Mouse (Mus musculus) brain, embryonic 18.5 days (tissue): ENCODE data around the gene Foxm1.
A peak's percentile ranks its signal among the peaks of the same experiment; 100 is the strongest.

Source experiments
- DNase-seq: peaks from one replicate; pipeline ENCODE4 v3.0.0-alpha.2; 2012; ENCODE audit warnings: low read depth, low spot score

Foxm1 gene

DNA sequence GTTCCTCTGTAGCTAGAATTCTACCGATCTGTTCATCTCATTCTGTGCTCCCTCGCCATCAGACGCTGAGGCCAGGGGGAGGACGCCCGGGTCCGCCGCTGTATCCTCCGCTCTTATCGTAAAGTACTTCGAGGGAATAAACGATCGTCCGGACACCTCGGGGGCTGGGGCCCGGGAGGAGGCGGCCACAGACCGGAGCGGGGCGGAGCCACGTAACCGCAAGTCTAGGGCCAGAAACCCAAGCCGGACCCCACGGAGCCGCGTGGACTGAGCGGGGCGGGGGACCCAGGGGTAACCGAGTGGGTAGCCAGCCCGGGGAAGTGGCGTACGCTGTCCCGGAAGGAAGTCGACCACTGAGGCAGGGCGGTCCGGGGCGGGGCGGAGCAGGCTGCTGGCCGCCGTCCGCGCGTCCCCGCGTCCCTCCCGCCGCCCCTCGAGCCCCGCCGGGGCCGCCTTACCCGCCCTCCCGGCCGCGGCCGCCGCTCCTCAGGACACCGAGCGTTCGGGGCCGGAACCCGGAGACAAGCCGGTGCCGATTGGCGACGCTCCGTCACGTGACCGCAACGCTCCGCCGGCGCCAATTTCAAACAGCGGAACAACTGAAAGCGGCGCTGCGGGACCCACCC lies at the start of gene Foxm1, which contains the start of gene Rhno1:
Gene Foxm1 (plus strand): TSS at position 587 of the 626 bp plus-strand sequence.
Gene Rhno1 (minus strand): TSS at position 531 of the 626 bp plus-strand sequence.
- no peak for DNase-seq

GRCm38 (mm10) chr6:128314796-128315195 lies 48.0 kb upstream of the Foxm1 start:
- no peak for DNase-seq

- DNase-seq = no peak
Observed at GRCm38 (mm10) chr6:128315597-128315996, 47.2 kb upstream of the Foxm1 start.

GRCm38 (mm10) chr6:128318317-128318716 lies 44.5 kb upstream of the Foxm1 start:
- peak; percentile 37 for DNase-seq

DNA sequence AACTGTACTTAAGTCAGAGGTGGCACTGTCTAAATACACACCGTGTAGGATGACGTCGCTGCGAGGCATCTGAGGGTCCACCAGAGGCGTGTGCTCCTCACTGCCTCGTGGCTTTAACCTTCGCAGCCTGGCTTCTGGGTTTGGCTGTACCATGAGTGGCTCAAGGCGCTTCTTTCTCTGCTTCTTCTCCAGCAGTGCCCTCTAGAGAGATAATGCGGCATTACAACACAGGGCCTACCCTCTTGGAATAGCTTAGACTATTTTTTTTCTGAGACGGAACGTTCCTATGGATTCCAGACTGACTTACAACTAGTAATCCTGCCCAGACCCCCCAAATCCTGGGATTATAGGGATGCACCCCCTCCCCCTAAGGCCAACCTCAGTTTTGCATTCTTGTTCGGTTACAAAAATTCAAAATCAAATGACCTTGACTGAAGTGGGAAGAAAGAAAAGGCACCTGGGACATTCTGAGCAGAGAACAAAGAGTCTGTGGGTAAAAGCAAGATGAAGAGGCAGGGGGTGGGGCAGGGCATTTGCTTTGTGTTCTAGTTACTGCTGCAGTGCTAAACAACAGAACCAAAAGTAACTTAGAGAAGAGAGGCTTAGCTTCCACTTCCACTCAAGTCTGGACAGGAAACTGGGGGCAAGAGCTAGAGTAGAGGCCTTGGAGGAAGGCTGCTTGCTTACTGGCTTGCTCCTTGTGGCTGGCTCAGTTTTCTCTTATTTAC lies 28.2 kb upstream of the Foxm1 start:
- DNase-seq = peak; percentile 57

GRCm38 (mm10) chr6:128337467-128337866 lies 25.3 kb upstream of the Foxm1 start:
- DNase-seq = no peak

DNA sequence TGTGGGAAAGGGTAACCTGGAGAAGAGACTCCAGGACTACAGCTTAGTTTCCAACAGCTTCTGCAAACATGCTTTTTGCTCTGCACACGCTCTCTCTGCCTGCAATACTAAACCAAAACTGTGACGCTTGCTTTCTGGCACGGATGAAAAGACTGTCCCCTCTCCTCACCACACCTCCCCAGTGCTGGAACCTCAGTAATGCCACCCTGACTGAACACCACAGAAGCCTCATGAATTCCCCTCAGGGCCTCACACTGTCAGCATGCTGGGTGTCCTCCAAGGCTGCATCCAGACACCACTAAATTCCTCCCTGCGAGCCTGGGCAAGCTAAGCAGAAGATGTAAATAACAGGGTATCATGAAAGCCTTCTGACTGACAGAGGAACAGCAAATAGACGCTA lies 23.9 kb upstream of the Foxm1 start:
- DNase-seq = no peak

DNA sequence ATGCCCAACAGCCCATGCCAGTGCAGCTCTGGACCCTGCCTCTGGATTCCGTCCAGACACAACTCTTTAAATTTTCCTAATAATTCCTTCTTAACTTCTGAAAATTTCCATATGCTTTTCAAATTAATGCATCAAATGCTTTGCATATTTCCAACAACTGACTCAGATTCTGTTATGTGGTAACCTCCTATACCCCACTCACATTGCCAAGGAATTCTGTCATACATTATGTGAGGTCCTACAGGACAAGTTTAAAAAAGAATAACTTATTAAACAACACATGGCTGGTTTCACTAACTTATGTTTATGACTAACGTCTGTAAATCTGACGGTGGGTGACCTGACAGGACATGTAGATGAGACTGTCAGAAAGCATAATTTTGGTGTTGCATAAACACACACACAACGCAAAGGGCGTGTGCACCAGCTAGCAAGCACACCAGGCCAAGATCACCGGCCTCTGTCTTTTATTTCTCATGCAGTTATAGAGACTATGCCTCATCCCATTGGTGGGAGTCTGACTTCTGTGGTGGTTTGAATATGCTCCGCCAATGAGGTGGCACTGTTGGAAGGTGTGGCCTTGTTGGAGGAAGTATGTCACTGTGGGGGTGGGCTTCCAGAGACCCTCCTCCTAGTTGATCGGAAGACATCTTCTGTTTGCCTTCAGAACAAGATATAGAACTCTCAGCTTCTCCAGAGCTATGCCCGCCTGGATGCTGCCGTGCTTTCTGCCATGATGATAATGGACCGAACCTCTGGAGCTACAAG lies 20.6 kb upstream of the Foxm1 start:
- no peak for DNase-seq

- no peak for DNase-seq
Observed at GRCm38 (mm10) chr6:128345623-128346022, 17.1 kb upstream of the Foxm1 start.

DNA sequence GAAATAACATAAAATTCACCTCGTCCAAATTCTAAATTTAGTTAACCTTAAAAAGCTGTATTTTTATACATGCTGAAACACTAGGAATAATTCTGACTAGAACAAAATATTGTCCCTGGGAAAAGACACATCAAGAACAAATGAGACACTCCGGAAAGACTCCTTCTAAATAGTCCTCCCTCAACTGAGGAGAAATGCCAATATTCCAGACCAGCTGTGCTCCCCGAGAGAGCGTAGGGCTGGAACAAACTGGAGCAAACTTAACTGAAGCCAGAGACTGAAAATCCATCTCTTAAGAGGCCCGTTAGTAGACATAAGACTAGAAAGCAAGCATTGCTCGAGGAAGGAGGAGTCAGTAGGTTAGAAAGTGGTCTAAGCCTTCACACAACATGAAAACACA lies 16.0 kb upstream of the Foxm1 start:
- DNase-seq = no peak

DNA sequence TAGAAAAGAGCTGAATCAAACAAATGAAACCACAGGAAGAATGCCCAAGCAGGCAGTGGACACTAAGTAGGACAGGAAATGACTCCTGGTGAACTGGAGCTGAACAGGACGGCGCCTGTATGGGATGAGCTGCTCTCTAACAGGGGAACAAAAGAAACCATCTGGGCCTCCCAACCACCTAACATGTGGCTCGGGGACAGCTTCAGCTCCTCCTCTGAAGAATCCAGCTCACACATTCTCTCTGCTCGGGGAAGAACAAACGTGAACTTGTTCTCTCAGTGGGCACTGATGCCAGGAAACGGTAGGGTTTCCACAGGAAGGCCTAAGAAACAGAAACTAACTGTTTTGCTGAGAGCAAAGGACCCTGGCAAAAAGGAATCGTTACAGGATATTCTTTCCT lies 13.1 kb upstream of the Foxm1 start:
- DNase-seq = no peak

DNA sequence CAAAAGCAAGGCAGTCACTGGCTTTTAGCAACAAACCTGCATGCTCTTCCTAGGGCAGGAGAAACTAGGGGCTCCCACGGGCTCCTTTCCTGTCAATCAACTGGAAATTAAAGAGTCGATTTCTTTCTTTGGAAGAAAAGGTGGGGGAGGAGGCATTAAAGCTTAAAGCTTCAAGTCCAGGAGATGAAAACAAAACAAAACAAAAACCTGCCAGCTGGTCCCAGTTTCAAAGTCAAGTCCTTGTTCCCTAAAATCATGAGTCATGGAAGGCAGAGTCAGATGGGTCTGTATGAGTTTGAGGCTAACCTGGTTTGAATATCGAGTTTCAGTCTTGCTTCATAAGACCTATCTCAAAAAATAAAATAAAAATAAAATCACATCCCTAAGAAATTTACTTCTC lies 8.6 kb upstream of the Foxm1 start:
- no peak for DNase-seq

GRCm38 (mm10) chr6:128355201-128355681 lies 7.5 kb upstream of the Foxm1 start:
- no peak for DNase-seq

- DNase-seq = peak; percentile 94
Observed at GRCm38 (mm10) chr6:128355726-128356416, 6.9 kb upstream of the Foxm1 start, which contains the start of gene Tulp3. Gene Tulp3, minus strand, starts transcription at chr6:128355851.

DNA sequence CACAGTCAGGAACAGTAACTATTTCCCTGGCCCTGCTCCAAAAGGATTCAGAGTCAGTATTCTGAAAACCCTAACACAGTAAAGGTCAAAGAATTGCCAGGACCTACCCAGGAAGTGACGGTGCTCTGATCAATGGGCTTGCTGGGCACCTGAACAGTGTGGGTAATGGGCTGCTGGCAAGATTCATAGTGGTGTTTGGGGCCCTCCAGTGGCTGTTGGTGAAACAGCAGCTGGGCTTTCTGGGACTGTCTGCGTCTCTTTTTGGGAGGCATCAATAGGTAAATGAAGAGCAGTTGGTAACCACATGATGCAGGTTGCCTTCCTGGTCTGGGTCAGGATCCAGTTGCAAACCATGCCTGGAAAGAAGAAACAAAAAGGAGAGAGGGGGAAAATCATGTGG lies 3.8 kb upstream of the Foxm1 start:
- no peak for DNase-seq

GRCm38 (mm10) chr6:128361901-128362300 lies 866 bp upstream of the Foxm1 start:
- no peak for DNase-seq

DNA sequence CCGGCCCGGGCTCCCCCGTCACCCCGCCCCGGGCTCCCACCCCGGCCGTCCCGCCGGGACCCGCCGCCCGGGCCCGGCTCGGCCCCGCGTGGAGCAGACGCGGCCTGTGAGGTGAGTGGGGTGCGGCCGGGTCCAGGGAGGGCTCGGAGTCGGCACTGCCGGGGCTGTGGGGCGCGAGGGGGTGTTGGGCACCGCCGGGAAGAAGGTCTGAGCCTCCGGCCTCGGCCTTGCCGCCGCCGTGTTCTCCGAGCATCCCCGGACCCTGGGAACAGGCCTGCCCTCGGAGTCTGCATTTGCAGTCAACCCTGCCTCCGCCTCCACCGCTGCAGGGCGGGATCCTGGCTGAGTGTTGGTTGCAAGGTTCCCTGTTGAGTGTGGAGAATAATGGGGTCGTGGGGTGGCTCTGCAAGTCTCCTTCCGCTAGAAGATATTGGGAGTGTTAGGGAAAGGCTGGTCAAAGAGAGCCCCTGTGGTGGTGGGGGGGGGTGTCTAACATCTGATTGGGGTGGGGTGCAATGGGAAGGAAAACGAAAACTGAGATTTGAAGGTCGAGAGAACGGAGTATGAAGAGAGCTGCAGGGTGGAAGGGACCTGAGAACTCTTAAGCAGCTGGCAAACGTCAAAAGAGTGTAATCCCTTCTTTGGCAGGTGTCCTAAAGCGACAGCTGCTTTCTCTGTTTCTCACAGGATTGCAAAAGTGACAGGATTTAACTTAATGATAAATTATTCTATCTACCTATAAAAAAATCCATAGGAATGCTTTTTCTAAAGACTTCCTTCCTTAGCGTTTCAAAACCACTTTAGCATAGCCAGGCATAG lies 449 bp downstream of the Foxm1 start:
- DNase-seq = no peak

- no peak for DNase-seq
Observed at GRCm38 (mm10) chr6:128364721-128365120, 2.0 kb downstream of the Foxm1 start.

GRCm38 (mm10) chr6:128366466-128366865 lies 3.7 kb downstream of the Foxm1 start:
- DNase-seq = no peak

- no peak for DNase-seq
Observed at GRCm38 (mm10) chr6:128370040-128370439, 7.3 kb downstream of the Foxm1 start.

DNA sequence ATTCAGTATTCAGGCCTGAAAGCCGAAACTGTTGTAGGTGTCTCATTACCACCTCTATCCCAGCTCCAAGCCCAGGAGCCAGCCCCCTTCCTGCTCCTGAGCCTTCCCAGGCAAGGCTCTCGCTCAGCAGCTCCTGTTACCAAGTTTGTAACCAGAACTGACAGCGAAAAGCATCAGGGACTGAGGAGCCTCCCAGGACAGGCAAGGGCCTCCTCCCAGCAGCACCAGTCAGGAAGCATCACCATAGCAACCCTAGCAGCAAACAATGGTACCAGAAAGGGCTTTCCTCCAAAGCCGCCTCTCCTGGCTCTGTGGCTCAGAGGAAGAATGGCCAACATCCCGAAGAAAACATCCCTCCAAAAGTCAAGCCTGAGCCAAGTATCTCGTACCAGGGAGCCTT lies 12.4 kb downstream of the Foxm1 start, which contains the start of the genes Tex52 and Gm44596:
Gene Tex52 (plus strand): TSS at position 265 of the 400 bp plus-strand sequence.
Gene Gm44596 (plus strand): TSS at position 312 of the 400 bp plus-strand sequence.
- DNase-seq = no peak
